Mouse (Mus musculus): Measurements from ENCODE around the gene Bend3.

DNA sequence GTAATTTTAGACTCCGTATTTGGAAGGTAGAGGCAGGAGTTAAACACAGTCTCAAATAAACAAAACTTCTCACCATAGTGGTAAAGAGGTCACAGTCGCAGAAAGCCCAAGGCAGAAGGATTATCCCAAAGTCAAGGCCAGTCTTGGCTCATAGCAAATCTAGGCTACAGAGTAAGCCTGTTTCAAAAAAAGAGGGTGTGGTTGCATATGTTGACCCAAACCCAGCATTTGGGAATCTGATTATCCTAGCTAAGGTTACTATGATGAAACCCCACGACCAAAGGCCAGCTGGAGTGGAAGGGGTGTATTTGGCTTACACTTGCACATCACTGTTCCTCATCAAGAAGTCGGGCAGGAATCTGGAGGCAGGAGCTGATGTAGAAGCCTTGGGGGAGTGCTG, 9.6 kb downstream of the Bend3 start:
- TF ChIP-seq TAL1 (IDR thresholded peaks at IDR 0.05; ENCODE audit: low read length) (no peak), GATA1 (IDR thresholded peaks at IDR 0.05; ENCODE audit: low read length) (no peak)

All from erythroblast, embryonic 14.5 days (primary cell).